Mouse (Mus musculus): ENCODE measurements around the gene Qrfp.

The Qrfp gene

DNA sequence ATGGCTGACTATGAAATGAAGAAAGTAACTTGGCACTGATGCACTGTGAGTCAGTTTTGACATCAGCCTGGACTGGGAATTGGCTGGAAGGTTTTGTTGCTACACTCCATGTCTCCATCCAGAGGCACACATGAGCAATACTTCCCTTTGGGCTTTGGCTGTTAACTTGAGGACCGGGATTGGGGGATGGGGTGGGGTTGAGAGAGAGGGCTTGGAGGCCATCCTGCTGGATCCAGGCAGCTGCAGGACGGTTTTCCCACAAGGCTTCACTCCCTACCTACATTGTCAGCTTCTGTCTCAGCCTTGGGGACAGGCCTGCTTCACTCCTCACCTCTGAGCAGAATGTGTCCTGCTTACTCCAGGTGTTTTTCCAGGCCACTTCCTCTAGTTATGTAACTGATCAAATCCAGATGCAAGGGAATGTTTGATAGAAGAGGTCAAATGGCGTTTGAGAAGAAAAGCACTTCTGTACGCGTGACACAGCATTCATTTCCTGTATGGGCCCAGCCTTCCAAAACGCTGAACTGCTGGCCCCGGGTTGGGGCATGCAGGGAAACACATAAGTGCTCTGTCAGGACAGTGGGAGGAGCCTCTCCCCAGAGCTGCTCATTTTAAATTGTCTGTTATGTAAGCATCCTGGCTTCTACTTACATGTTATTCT is 39.5 kb downstream of the Qrfp start:
- peak; percentile 50 for DNase-seq (ENCODE audit: low read depth, low spot score)

GRCm38 (mm10) chr2:31769631-31770111 is 40.7 kb downstream of the Qrfp start:
- no peak for DNase-seq (ENCODE audit: low read depth, low spot score)

- DNase-seq (ENCODE audit: low read depth, low spot score): no peak
Observed at GRCm38 (mm10) chr2:31769115-31769514, 41.3 kb downstream of the Qrfp start.

DNA sequence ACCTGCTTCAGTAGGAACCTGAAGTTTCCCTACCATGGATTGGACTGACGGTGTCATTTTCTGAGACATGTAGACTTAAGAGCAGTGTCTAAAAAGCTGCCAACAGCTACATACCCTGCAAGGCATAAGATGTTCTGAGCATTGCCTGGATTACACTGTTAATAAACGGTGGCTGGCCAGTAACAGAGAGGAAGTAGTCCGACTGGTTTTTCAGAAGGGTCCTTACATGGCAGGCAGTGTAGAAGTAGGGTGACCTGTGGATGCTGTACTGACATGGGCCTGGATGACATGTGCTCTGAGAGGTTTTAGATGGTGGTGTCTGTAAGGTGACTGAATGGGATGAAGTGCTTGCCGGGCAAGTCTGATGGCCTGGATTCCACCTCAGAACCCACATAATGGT is 42.6 kb downstream of the Qrfp start:
- no peak for DNase-seq (ENCODE audit: low read depth, low spot score)

- no peak for DNase-seq (ENCODE audit: low read depth, low spot score)
Observed at GRCm38 (mm10) chr2:31767104-31767503, 43.3 kb downstream of the Qrfp start.

DNA sequence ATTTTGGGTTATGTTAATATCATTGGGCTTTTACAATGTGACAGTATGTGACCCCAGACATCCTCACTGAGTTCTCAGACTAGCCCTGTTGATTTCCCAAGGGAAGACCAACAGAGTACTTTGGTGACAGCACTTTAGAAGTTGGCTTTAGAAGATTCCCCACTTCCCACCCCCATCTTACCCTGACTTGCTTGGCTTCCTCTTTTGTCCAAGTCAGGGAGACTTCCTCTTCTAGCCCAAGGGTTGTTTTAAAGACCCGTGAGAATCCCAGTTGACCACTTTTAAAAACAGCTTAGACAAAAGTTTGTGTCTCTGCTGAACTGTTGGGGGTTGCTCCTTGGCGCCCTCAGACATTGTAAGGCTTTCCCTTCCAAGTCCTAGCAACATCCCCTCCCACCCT is 47.1 kb downstream of the Qrfp start:
- no peak for DNase-seq (ENCODE audit: low read depth, low spot score)

DNA sequence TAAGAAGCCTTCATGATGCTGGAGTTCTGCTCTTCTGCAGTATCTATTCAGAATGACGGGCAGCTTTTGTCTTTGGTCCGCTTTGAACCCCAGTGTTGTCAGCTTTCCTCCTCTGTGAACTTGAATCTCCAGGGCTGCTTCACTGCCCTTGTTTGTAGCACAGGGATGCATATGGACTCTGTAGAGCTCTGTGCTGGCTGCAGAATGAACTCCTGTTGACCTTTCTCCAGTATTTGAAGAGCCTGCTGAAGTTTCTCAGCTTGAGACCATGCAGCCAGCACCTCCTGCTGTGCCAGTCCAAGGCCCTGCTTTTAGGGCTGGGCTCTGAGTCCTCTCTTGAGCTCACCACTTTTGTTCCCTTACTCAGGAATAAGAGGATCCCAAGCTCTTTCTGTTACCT is 47.5 kb downstream of the Qrfp start:
- DNase-seq (ENCODE audit: low read depth, low spot score): no peak

GRCm38 (mm10) chr2:31762155-31762554 is 48.2 kb downstream of the Qrfp start:
- no peak for DNase-seq (ENCODE audit: low read depth, low spot score)

DNA sequence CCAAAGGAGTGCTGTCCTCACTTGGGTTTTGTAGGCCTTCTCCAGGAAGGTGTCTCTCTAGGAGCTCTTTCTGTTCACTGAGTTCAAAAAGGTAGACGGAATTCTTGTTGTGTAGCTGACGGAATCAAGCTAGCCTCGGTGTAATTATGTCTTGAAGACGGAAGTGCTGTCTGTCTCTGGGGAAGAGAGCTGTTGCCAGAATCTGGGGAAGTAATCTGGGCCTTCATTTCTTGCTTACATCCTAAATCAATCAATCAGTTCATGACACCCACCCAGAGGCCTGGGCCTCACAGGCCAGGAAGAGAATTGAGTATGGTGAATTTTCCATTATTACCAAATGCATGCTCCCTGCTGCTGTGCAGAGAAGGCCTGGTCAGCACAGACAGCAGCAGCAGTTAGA is 48.8 kb downstream of the Qrfp start:
- no peak for DNase-seq (ENCODE audit: low read depth, low spot score)

GRCm38 (mm10) chr2:31761115-31761531 is 49.3 kb downstream of the Qrfp start:
- DNase-seq (ENCODE audit: low read depth, low spot score): no peak

DNA sequence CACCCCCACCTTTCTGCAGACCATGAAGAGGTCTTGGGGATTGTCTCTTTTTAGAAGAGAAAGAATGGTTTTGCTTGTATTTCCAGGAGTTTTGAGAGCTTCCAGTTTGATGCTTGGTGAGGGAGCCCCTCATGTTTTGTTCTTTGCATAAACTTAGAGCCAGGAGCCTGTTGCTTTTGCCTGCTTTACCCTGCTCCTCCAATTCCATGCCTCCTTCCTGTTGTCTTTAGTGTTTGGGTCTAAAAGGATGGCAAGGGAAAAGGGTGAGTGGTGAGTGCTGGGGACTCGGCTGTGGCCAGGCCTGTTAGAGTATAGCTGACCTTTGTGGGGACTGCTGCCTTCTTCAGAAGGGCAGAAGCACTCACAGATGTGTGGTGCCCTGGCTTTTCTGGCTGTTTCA is 49.9 kb downstream of the Qrfp start:
- no peak for DNase-seq (ENCODE audit: low read depth, low spot score)

- peak; percentile 84 for DNase-seq (ENCODE audit: low read depth, low spot score)
Observed at GRCm38 (mm10) chr2:31759751-31760460, 50.5 kb downstream of the Qrfp start.

GRCm38 (mm10) chr2:31758966-31759365 is 51.4 kb downstream of the Qrfp start:
- no peak for DNase-seq (ENCODE audit: low read depth, low spot score)

GRCm38 (mm10) chr2:31757472-31757871 is 52.9 kb downstream of the Qrfp start:
- no peak for DNase-seq (ENCODE audit: low read depth, low spot score)

Data from embryo, embryonic 11.5 days (tissue).